Mouse (Mus musculus) MEL (cell line): ENCODE data around the gene Mical3. TPM values are rescaled to one million over a fixed set of nuclear protein-coding genes. Genes with fewer than 3 reads are reported as not detected.

ENCODE experiments used
- DNase-seq: peaks from one replicate; pipeline ENCODE4 v3.0.0; 2011; ENCODE audit warnings: low read depth, low spot score
- H3K27ac ChIP-seq: 2 replicates; pipeline ENCODE4 v1.5.1; 2012; ENCODE audit warnings: low read depth, mild to moderate bottlenecking, control low read depth, low read length, moderate library complexity; ENCODE audit not compliant: control insufficient read depth
- H3K27me3 ChIP-seq, 2 experiments: fragments of 150-350 bp in 1 of 2; sonication (generic) in 1 of 2; 2 replicates each; pipeline ENCODE4 v1.6.1; 2012; ENCODE audit warnings: low read length in 2 of 2, mild to moderate bottlenecking in 2 of 2, improper control_type of control experiment in 1 of 2, moderate library complexity in 1 of 2; ENCODE audit not compliant: insufficient read depth in 2 of 2, control insufficient read depth in 1 of 2
- H3K36me3 ChIP-seq, 2 experiments: 2 replicates each; pipeline ENCODE4 v1.6.1; 2012 to 2014; ENCODE audit warnings: low read length in 2 of 2, improper control_type of control experiment in 1 of 2, inconsistent platforms in 1 of 2, mild to moderate bottlenecking in 1 of 2; ENCODE audit not compliant: insufficient read depth in 2 of 2, control insufficient read depth in 1 of 2
- H3K4me1 ChIP-seq, 2 experiments: fragments of 150-350 bp in 1 of 2; sonication (generic) in 1 of 2; 2 replicates each; pipeline ENCODE4 v1.6.1; 2012; ENCODE audit warnings: low read length in 2 of 2, improper control_type of control experiment in 1 of 2, mild to moderate bottlenecking in 1 of 2; ENCODE audit not compliant: insufficient read depth in 2 of 2, control insufficient read depth in 1 of 2
- H3K4me3 ChIP-seq, 2 experiments: fragments of 150-350 bp in 1 of 2; sonication (generic) in 1 of 2; 2 replicates each; pipeline ENCODE4 v1.5.1; 2012; ENCODE audit warnings: low read depth in 2 of 2, low read length in 2 of 2, mild to moderate bottlenecking in 2 of 2, moderate library complexity in 2 of 2, control low read depth in 1 of 2, improper control_type of control experiment in 1 of 2; ENCODE audit not compliant: control insufficient read depth in 1 of 2, insufficient read depth in 1 of 2
- H3K79me2 ChIP-seq: 2 replicates; pipeline ENCODE4 v1.6.1; 2012; ENCODE audit warnings: mild to moderate bottlenecking, low read length, moderate library complexity; ENCODE audit not compliant: control insufficient read depth, poor library complexity, insufficient read depth
- H3K9ac ChIP-seq: 2 replicates; pipeline ENCODE4 v1.6.1; 2012; ENCODE audit warnings: low read depth, mild to moderate bottlenecking, control low read depth, low read length, moderate library complexity; ENCODE audit not compliant: control insufficient read depth, poor library complexity, severe bottlenecking
- H3K9me3 ChIP-seq: fragments of 150-350 bp; sonication (generic); replicated peaks from 2 replicates; pipeline ENCODE4 v1.6.1; 2012; ENCODE audit warnings: mild to moderate bottlenecking, low read length, improper control_type of control experiment, moderate library complexity; ENCODE audit not compliant: insufficient read depth
- CHD1 ChIP-seq: IDR thresholded peaks from 2 replicates; pipeline ENCODE4 v1.6.1; 2012; ENCODE audit warnings: low read depth, mild to moderate bottlenecking, inconsistent platforms, low read length, improper control_type of control experiment
- CHD2 ChIP-seq: IDR thresholded peaks from 2 replicates; pipeline ENCODE4 v1.6.1; 2011; ENCODE audit warnings: low read length, improper control_type of control experiment
- CTCF ChIP-seq, 3 experiments: IDR thresholded peaks in 2 of 3; conservative IDR thresholded peaks in 1 of 3; 2 replicates each; pipeline ENCODE4 v1.5.1; 2011 to 2012; ENCODE audit warnings: low read length in 3 of 3, low read depth in 2 of 3, mild to moderate bottlenecking in 2 of 3, improper control_type of control experiment in 1 of 3, inconsistent platforms in 1 of 3, mixed read lengths in 1 of 3, moderate library complexity in 1 of 3; ENCODE audit not compliant: control insufficient read depth in 1 of 3, insufficient read depth in 1 of 3, poor library complexity in 1 of 3, severe bottlenecking in 1 of 3
- ELF1 ChIP-seq: IDR thresholded peaks from 2 replicates; pipeline ENCODE4 v1.6.1; 2014; ENCODE audit warnings: low read depth, mild to moderate bottlenecking, inconsistent platforms, low read length, improper control_type of control experiment, moderate library complexity
- ETS1 ChIP-seq: IDR thresholded peaks from 2 replicates; pipeline ENCODE4 v1.6.1; 2012; ENCODE audit warnings: low read depth, mild to moderate bottlenecking, inconsistent platforms, low read length, improper control_type of control experiment, moderate library complexity
- GABPA ChIP-seq: IDR thresholded peaks from 2 replicates; pipeline ENCODE4 v1.6.1; 2012; ENCODE audit warnings: low read depth, mild to moderate bottlenecking, inconsistent platforms, low read length, improper control_type of control experiment, moderate library complexity
- GATA1 ChIP-seq: IDR thresholded peaks from 2 replicates; pipeline ENCODE4 v1.6.1; 2011; ENCODE audit warnings: low read depth, low read length, improper control_type of control experiment
- HCFC1 ChIP-seq: IDR thresholded peaks from 2 replicates; pipeline ENCODE4 v1.6.1; 2012; ENCODE audit warnings: low read depth, mild to moderate bottlenecking, inconsistent platforms, low read length, improper control_type of control experiment, moderate library complexity
- KAT2A ChIP-seq: conservative IDR thresholded peaks from 2 replicates; pipeline ENCODE4 v1.6.1; 2012; ENCODE audit warnings: low read depth, low read length, improper control_type of control experiment, inconsistent platforms
- MAFK ChIP-seq: IDR thresholded peaks from 2 replicates; pipeline ENCODE4 v1.6.1; 2011; ENCODE audit warnings: low read depth, mild to moderate bottlenecking, low read length, improper control_type of control experiment, borderline replicate concordance
- MAX ChIP-seq: IDR thresholded peaks from 2 replicates; pipeline ENCODE4 v1.6.1; 2011; ENCODE audit warnings: low read length, improper control_type of control experiment
- MEF2A ChIP-seq: IDR thresholded peaks from 2 replicates; pipeline ENCODE4 v1.6.1; 2014; ENCODE audit warnings: low read depth, mild to moderate bottlenecking, inconsistent platforms, low read length, improper control_type of control experiment; ENCODE audit not compliant: poor library complexity, insufficient replicate concordance, severe bottlenecking; ENCODE audit errors: extremely low read depth
- MXI1 ChIP-seq: IDR thresholded peaks from 2 replicates; pipeline ENCODE4 v1.6.1; 2011; ENCODE audit warnings: mild to moderate bottlenecking, low read depth, low read length, improper control_type of control experiment
- MYB ChIP-seq: IDR thresholded peaks from 2 replicates; pipeline ENCODE4 v1.6.1; 2011; ENCODE audit warnings: mild to moderate bottlenecking, low read depth, low read length, improper control_type of control experiment
- NRF1 ChIP-seq: IDR thresholded peaks from 2 replicates; pipeline ENCODE4 v1.6.1; 2014; ENCODE audit warnings: low read depth, mild to moderate bottlenecking, inconsistent platforms, low read length, improper control_type of control experiment, moderate library complexity; ENCODE audit not compliant: poor library complexity, insufficient read depth, severe bottlenecking
- POLR2A ChIP-seq, 2 experiments: IDR thresholded peaks; 2 replicates each; pipeline ENCODE4 v1.6.1; 2011 to 2012; ENCODE audit warnings: low read length in 2 of 2, mild to moderate bottlenecking in 2 of 2, control low read depth in 1 of 2, improper control_type of control experiment in 1 of 2, low read depth in 1 of 2, moderate library complexity in 1 of 2; ENCODE audit not compliant: control insufficient read depth in 1 of 2, insufficient read depth in 1 of 2, poor library complexity in 1 of 2
- POLR2AphosphoS5 ChIP-seq: IDR thresholded peaks from 2 replicates; pipeline ENCODE4 v1.6.1; 2012; ENCODE audit warnings: low read depth, borderline replicate concordance, mild to moderate bottlenecking, inconsistent platforms, low read length, moderate library complexity, mixed read lengths
- RAD21 ChIP-seq: IDR thresholded peaks from 2 replicates; pipeline ENCODE4 v1.6.1; 2011; ENCODE audit warnings: mild to moderate bottlenecking, low read depth, low read length, improper control_type of control experiment
- RCOR1 ChIP-seq: IDR thresholded peaks from 2 replicates; pipeline ENCODE4 v1.6.1; 2012; ENCODE audit warnings: low read depth, mild to moderate bottlenecking, inconsistent platforms, low read length, improper control_type of control experiment
- SIN3A ChIP-seq: IDR thresholded peaks from 2 replicates; pipeline ENCODE4 v1.6.1; 2012; ENCODE audit warnings: low read length, improper control_type of control experiment, inconsistent platforms
- SMC3 ChIP-seq: IDR thresholded peaks from 2 replicates; pipeline ENCODE4 v1.6.1; 2011; ENCODE audit warnings: low read depth, low read length, improper control_type of control experiment
- TBP ChIP-seq: IDR thresholded peaks from 2 replicates; pipeline ENCODE4 v1.8.0; 2011; ENCODE audit warnings: low read depth, low read length, improper control_type of control experiment
- UBTF ChIP-seq: IDR thresholded peaks from 2 replicates; pipeline ENCODE4 v1.6.1; 2012; ENCODE audit warnings: low read depth, mild to moderate bottlenecking, inconsistent platforms, low read length, improper control_type of control experiment, moderate library complexity, borderline replicate concordance; ENCODE audit not compliant: insufficient read depth
- USF1 ChIP-seq: IDR thresholded peaks from 2 replicates; pipeline ENCODE4 v1.6.1; 2014; ENCODE audit warnings: low read depth, mild to moderate bottlenecking, inconsistent platforms, low read length, improper control_type of control experiment, moderate library complexity
- USF2 ChIP-seq, 2 experiments: IDR thresholded peaks; 2 replicates each; pipeline ENCODE4 v1.6.1; 2011 to 2012; ENCODE audit warnings: improper control_type of control experiment in 2 of 2, low read length in 2 of 2, borderline replicate concordance in 1 of 2, inconsistent platforms in 1 of 2, low read depth in 1 of 2, mild to moderate bottlenecking in 1 of 2; ENCODE audit not compliant: insufficient read depth in 1 of 2
- ZC3H11A ChIP-seq: IDR thresholded peaks from 2 replicates; pipeline ENCODE4 v1.6.1; 2012; ENCODE audit warnings: low read depth, mild to moderate bottlenecking, inconsistent platforms, low read length, improper control_type of control experiment
- ZKSCAN1 ChIP-seq: IDR thresholded peaks from 2 replicates; pipeline ENCODE4 v1.6.1; 2012; ENCODE audit warnings: low read depth, mild to moderate bottlenecking, inconsistent platforms, low read length, improper control_type of control experiment, moderate library complexity
- ZMIZ1 ChIP-seq: IDR thresholded peaks from 2 replicates; pipeline ENCODE4 v1.6.1; 2012; ENCODE audit warnings: low read depth, mild to moderate bottlenecking, inconsistent platforms, low read length, improper control_type of control experiment, moderate library complexity
- ZNF384 ChIP-seq: IDR thresholded peaks from 2 replicates; pipeline ENCODE4 v1.6.1; 2012; ENCODE audit warnings: low read depth, mild to moderate bottlenecking, inconsistent platforms, low read length, improper control_type of control experiment
- polyA plus RNA-seq, 2 experiments: library from polyadenylated mRNA; stranded (reverse) in 1 of 2; unstranded in 1 of 2; fragments of >175 nt in 1 of 2; fragments of >200 nt in 1 of 2; gene quantifications; 2 replicates each; pipeline versions ENCODE4 v1.2.1 to v1.2.4; 2012; ENCODE audit warnings: low replicate concordance in 2 of 2, low read depth in 1 of 2; ENCODE audit not compliant: insufficient read length in 2 of 2, insufficient read depth in 1 of 2, missing spikeins in 1 of 2
- total RNA-seq: library from RNA; depleted of rRNA; stranded (reverse); fragments of 300-350 nt; gene quantifications from 2 replicates; pipeline ENCODE4 v1.2.3, GENCODE M21; 2012

Gene Mical3
- total and polyA plus RNA-seq, 3 experiments: 19.8 to 125 (median 31.4) TPM

DNA sequence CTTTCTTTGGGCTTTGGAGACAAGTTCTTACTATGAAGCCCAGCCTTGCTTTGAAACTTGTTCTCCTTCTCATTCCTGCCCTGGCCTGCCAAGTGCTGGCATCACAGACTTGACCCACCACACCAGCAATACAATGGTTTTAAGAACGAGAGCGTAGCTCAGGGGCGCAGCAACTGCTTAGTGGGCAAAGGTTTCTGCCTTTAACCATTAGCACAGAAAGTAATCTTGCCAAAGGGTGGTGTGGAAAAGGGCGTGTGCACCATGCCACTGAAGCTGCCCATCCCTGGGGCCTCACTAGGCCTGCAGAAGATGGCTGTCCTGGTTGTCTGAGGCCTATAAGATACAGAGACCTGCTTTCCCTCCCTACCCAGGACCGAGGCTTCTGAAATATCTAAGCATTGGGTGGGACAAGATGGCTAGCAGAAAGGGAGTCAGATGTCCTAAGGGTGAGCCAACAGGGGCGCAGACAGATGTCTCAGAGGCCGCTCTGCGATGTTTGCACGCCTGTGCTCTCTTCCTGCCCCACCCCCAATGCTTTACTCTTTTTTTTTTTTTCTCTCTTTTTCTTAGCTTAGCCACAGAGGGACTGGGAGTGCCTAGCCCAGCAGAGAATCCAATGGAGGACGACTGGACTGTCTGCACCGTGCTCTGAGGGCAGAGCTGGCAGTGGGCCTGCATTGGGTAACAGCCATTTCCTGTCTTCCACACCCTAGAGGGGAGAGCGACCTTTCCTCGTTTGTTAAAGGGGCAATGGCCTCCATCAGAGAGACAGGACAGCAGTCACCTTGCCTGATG is 219.4 kb downstream of the Mical3 start:
- no peak overlapping the region for H3K9ac ChIP-seq

DNA sequence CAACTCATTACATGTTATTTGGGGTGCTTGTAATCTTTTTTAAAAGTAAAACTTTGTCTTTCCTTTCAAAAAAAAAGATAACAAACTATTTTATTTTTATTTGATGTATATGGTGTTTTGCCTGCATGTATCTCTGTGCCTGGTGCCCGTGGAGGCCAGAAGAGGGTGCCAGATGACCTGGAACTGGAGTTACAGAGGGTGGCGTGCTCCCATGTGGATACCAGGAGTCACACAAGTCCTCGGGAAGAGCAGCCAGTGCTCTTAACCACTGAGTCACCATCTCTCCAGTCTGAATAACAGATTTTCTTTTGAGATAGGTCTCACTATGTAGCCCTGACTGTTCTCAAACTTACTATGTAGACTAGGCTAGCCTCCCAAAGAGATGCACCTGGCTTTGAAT is 221.3 kb downstream of the Mical3 start:
- peak; percentile 57 for DNase-seq
- no peaks in the 10 kb centered on the region for H3K27me3 ChIP-seq
- peaks cover 2 to 53% of the 10 kb centered on the region in 2 experiments for H3K36me3 ChIP-seq
- H3K4me1 ChIP-seq: peaks cover 29 to 63% of the 10 kb centered on the region in 2 experiments
- H3K27ac ChIP-seq: peak overlapping the region; percentile 50
- H3K79me2 ChIP-seq: peaks cover 9% of the 10 kb centered on the region
- no peaks in the 10 kb centered on the region for H3K9me3 ChIP-seq
- no peak overlapping the region for H3K9ac ChIP-seq
- no peak overlapping the region for H3K4me3 ChIP-seq
- TF ChIP-seq MEF2A (no peak), RCOR1 (no peak), MAFK (no peak), GABPA (no peak), RAD21 (peak; percentile 63), UBTF (no peak), USF2 (IDR thresholded peaks at IDR 0.05; ENCODE audit: borderline replicate concordance in 1 of 2, insufficient read depth in 1 of 2, low read depth in 1 of 2, low read length in 2 of 2) (no peak), KAT2A (no peak), ZC3H11A (peak; percentile 41), POLR2AphosphoS5 (no peak), CHD1 (no peak), CTCF (IDR thresholded peaks at IDR 0.05 in 2 of 3, conservative IDR thresholded peaks at IDR 0.05 in 1 of 3; ENCODE audit: control insufficient read depth in 1 of 3, insufficient read depth in 1 of 3, low read depth in 2 of 3, low read length in 3 of 3, poor library complexity in 1 of 3, severe bottlenecking in 1 of 3) (peak; percentile 11 to 62 (median 57); a peak in 4 of 6 replicates), MXI1 (no peak), ETS1 (no peak), SMC3 (peak; percentile 53), ZKSCAN1 (no peak), MAX (no peak), POLR2A (IDR thresholded peaks at IDR 0.05; ENCODE audit: control insufficient read depth in 1 of 2, insufficient read depth in 1 of 2, low read depth in 1 of 2, low read length in 2 of 2, poor library complexity in 1 of 2) (no peak), SIN3A (no peak; the same call in 1 of the 2 replicates), HCFC1 (no peak), GATA1 (no peak), NRF1 (no peak), TBP (no peak), ZMIZ1 (no peak), USF1 (no peak), CHD2 (no peak), MYB (no peak), ZNF384 (no peak), ELF1 (no peak)

More for the DNA sequence above, 219.4 kb downstream of the Mical3 start:
- TF ChIP-seq ZNF384: peak; percentile 63; the same call in 1 of the 2 replicates
- no peak for TF ChIP-seq POLR2A (IDR thresholded peaks at IDR 0.05; ENCODE audit: control insufficient read depth in 1 of 2, insufficient read depth in 1 of 2, low read depth in 1 of 2, low read length in 2 of 2, poor library complexity in 1 of 2)
- peaks cover 29 to 77% of the 10 kb centered on the region in 2 experiments for H3K4me1 ChIP-seq
- no peak overlapping the region for H3K27ac ChIP-seq
- no peak for DNase-seq
- no peaks in the 10 kb centered on the region for H3K9me3 ChIP-seq
- H3K27me3 ChIP-seq: no peaks in the 10 kb centered on the region
- H3K36me3 ChIP-seq: peaks cover 2 to 61% of the 10 kb centered on the region in 2 experiments
- H3K79me2 ChIP-seq: peaks cover 21% of the 10 kb centered on the region
- no peak overlapping the region for H3K4me3 ChIP-seq
